ENCODE assay signal across 12 mouse cellular contexts in genomic region chr16:63278259-63278697, GRCm38 (mm10).
DNase-seq lines count a peak whose midpoint lies in the region; ATAC-seq and TF ChIP-seq lines count a peak whose summit lies in the region.
"Had no signal": no experiment of that assay in that cellular context is flagged by ENCODE, and none has a peak within 500 bp of the region (broad histone marks: within the 10 kb centered on the region; RNA-seq: fewer than 3 reads in every experiment).

No protein-coding gene starts in this region.

- no peaks in the 10 kb centered on the region for H3K36me3 ChIP-seq in neural tube, embryonic 12.5 days
- no peaks in the 10 kb centered on the region for H3K36me3 ChIP-seq in neural tube, embryonic 15.5 days
- H3K36me3 ChIP-seq in intestine, embryonic 15.5 days, result no peaks in the 10 kb centered on the region
- H3K36me3 ChIP-seq: embryonic facial prominence, embryonic 13.5 days; heart, embryonic 13.5 days; liver, embryonic 15.5 days had no signal

- no peak overlapping the region for H3K9ac ChIP-seq in neural tube, embryonic 12.5 days
- H3K9ac ChIP-seq in neural tube, embryonic 15.5 days (replicated peaks), result no peak overlapping the region
- H3K9ac ChIP-seq in intestine, embryonic 15.5 days, result no peak overlapping the region
- H3K9ac ChIP-seq: embryonic facial prominence, embryonic 13.5 days; heart, embryonic 13.5 days; liver, embryonic 15.5 days had no signal

- H3K4me3 ChIP-seq in neural tube, embryonic 12.5 days, result no peak overlapping the region
- H3K4me3 ChIP-seq in neural tube, embryonic 15.5 days (replicated peaks), result no peak overlapping the region
- no peak overlapping the region for H3K4me3 ChIP-seq in intestine, embryonic 15.5 days (replicated peaks)
- no peak overlapping the region for H3K4me3 ChIP-seq in gastrocnemius, adult 2 months
- H3K4me3 ChIP-seq: embryonic facial prominence, embryonic 13.5 days; heart, embryonic 13.5 days; liver, embryonic 15.5 days had no signal

- H3K27me3 ChIP-seq in neural tube, embryonic 12.5 days (replicated peaks), result no peaks in the 10 kb centered on the region
- H3K27me3 ChIP-seq in neural tube, embryonic 15.5 days (replicated peaks), result no peaks in the 10 kb centered on the region
- H3K27me3 ChIP-seq in intestine, embryonic 15.5 days (replicated peaks), result no peaks in the 10 kb centered on the region
- H3K27me3 ChIP-seq: embryonic facial prominence, embryonic 13.5 days; heart, embryonic 13.5 days; liver, embryonic 15.5 days had no signal

- TF ChIP-seq CTCF in gastrocnemius, adult 2 months (IDR thresholded peaks at IDR 0.05), result no peak

- DNase-seq in cerebellum, adult 11 months, result peak; percentile 4
- no peak for DNase-seq in gastrocnemius, adult 2 months
- no peak for DNase-seq in layer of hippocampus, postnatal 10 days (ENCODE audit: low spot score in 2 of 2)
- DNase-seq in kidney, postnatal 36 days, result no peak
- DNase-seq: right cerebral cortex, postnatal 4 days had no signal

- H3K4me2 ChIP-seq in neural tube, embryonic 12.5 days (replicated peaks), result no peak overlapping the region
- H3K4me2 ChIP-seq in neural tube, embryonic 15.5 days, result no peak overlapping the region
- no peak overlapping the region for H3K4me2 ChIP-seq in intestine, embryonic 15.5 days (replicated peaks)
- H3K4me2 ChIP-seq: embryonic facial prominence, embryonic 13.5 days; heart, embryonic 13.5 days; liver, embryonic 15.5 days had no signal

- intact Hi-C loops in gastrocnemius, adult 2 months (cut with DNase I), result no loop called here

- H3K4me1 ChIP-seq in neural tube, embryonic 12.5 days, result no peaks in the 10 kb centered on the region
- no peaks in the 10 kb centered on the region for H3K4me1 ChIP-seq in neural tube, embryonic 15.5 days
- H3K4me1 ChIP-seq in intestine, embryonic 15.5 days (replicated peaks), result no peaks in the 10 kb centered on the region
- H3K4me1 ChIP-seq: heart, embryonic 13.5 days; liver, embryonic 15.5 days had no signal

- WGBS in neural tube, embryonic 12.5 days, result 46% methylated on average over 2 of the region's 2 CpGs
- 40% methylated on average over 2 of the region's 2 CpGs for WGBS in neural tube, embryonic 15.5 days
- 67% methylated on average over 2 of the region's 2 CpGs for WGBS in intestine, embryonic 15.5 days

- H3K9me3 ChIP-seq in neural tube, embryonic 12.5 days, result no peaks in the 10 kb centered on the region
- H3K9me3 ChIP-seq in neural tube, embryonic 15.5 days (replicated peaks), result no peaks in the 10 kb centered on the region
- H3K9me3 ChIP-seq in intestine, embryonic 15.5 days, result no peaks in the 10 kb centered on the region
- H3K9me3 ChIP-seq: embryonic facial prominence, embryonic 13.5 days; heart, embryonic 13.5 days; liver, embryonic 15.5 days had no signal

- no peak overlapping the region for H3K27ac ChIP-seq in neural tube, embryonic 12.5 days
- no peak overlapping the region for H3K27ac ChIP-seq in neural tube, embryonic 15.5 days (replicated peaks)
- H3K27ac ChIP-seq in intestine, embryonic 15.5 days, result no peak overlapping the region
- H3K27ac ChIP-seq in gastrocnemius, adult 2 months, result no peak overlapping the region
- H3K27ac ChIP-seq: embryonic facial prominence, embryonic 13.5 days; heart, embryonic 13.5 days; liver, embryonic 15.5 days had no signal

- no peak for ATAC-seq in cerebellum, adult (ENCODE audit: insufficient number of reproducible peaks, low FRiP score, low TSS enrichment)
- ATAC-seq in neural tube, embryonic 12.5 days (ENCODE audit: low FRiP score, low read depth), result peak; percentile 63
- ATAC-seq in neural tube, embryonic 15.5 days (ENCODE audit: low FRiP score), result no peak; the same call in 1 of the 2 replicates
- ATAC-seq in intestine, embryonic 15.5 days, result 0 out of 2 replicates have a peak, but pooled peaks have one; percentile 20

Comparison
In these comparisons a context has a peak if more than half of its experiments do, and no peak if none do; other contexts are left out.
1. ATAC-seq: peak in neural tube, embryonic 12.5 days (single experiment) and intestine, embryonic 15.5 days (single experiment); none in cerebellum, adult (single experiment) and neural tube, embryonic 15.5 days (single experiment).